Mouse (Mus musculus) inflammation-experienced regulatory T-cells, adult 6 months (primary cell): ENCODE results near the gene Nkx3-2. TPM values are rescaled to one million over a fixed set of nuclear protein-coding genes. Genes with fewer than 3 reads are reported as not detected.

Experiments
- ATAC-seq: one replicate; pipeline ENCODE4 v1.8.0; 2017
- polyA plus RNA-seq, 3 experiments: library from polyadenylated mRNA; unstranded; fragments of 100-300 nt; shearing (Covaris generic); gene quantifications; one replicate each; pipeline ENCODE4 v1.2.1; 2017

The Nkx3-2 gene
- polyA plus RNA-seq, result not detected

- no peak for ATAC-seq
Measured at GRCm38 (mm10) chr5:41763731-41764721, at the start of gene Nkx3-2. Gene Nkx3-2 (minus strand): TSS chr5:41764501.

DNA sequence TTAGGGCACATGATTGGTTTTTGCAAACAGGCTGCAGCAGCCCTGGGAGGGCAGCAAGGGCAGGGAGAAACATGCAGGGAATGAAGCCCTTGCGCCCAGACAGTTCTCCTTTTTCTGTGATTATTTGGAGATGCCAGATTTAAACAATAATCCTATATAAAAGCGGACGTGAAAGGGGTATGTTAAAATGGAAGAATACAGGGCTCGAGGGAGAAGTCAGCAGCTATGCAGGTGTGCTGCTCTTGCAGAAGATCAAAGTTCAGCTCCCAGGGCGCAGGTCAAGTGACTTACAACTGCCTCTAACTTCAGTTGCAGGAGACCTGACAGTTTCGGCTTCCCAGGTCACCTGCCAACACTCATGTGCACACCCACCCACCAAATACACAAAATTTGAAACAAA lies 48.2 kb upstream of the Nkx3-2 start:
- no peak for ATAC-seq

DNA sequence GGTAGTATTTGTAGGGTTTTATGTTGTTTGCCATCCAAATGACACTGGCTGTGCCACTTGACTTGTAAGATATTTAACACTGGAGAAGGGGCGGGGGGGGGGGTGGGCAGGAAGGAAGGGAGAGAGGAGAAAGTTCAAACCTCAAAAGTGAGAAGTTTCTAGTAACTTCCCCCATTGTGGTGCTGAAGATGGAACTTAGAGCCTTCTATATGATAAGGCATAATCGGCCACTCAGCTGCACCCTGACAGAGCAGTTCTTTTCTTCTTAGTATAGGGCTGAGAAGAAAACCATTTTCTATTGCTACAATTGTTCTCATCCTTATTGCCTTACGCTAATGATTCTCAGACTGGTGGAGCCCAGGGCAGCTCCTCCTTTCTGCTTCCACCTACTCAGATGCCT lies 47.0 kb upstream of the Nkx3-2 start:
- ATAC-seq, result no peak

- ATAC-seq, result no peak
Measured at GRCm38 (mm10) chr5:41807383-41807782, 43.1 kb upstream of the Nkx3-2 start.

- ATAC-seq, result no peak
Measured at GRCm38 (mm10) chr5:41806176-41806575, 41.9 kb upstream of the Nkx3-2 start.

- no peak for ATAC-seq
Measured at GRCm38 (mm10) chr5:41805085-41805484, 40.8 kb upstream of the Nkx3-2 start.

- ATAC-seq, result no peak
Measured at GRCm38 (mm10) chr5:41804643-41805042, 40.3 kb upstream of the Nkx3-2 start.

GRCm38 (mm10) chr5:41801622-41802021 lies 37.3 kb upstream of the Nkx3-2 start:
- ATAC-seq, result no peak

DNA sequence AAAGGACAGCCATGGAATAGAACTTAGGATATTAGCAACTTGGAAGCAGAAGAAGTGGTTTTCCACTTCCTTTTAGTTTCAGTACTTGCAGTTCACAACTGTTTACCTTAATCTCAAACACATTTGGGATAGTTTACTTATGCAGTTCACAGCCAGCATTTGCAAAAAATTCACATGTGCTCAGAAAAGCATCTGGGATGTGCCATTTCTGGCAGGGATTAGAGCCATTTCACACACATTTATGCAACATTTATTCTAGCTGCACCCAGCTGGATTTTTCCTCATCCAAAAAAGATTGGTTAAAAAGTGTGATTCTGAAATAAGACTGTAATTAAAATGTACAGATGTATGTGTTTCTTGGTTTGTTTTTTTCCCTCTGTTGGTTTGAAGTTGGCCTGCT lies 30.1 kb upstream of the Nkx3-2 start:
- no peak for ATAC-seq

- ATAC-seq, result no peak
Measured at GRCm38 (mm10) chr5:41790517-41790916, 26.2 kb upstream of the Nkx3-2 start.

- peak; percentile 60 for ATAC-seq
Measured at GRCm38 (mm10) chr5:41788877-41789276, 24.6 kb upstream of the Nkx3-2 start.

DNA sequence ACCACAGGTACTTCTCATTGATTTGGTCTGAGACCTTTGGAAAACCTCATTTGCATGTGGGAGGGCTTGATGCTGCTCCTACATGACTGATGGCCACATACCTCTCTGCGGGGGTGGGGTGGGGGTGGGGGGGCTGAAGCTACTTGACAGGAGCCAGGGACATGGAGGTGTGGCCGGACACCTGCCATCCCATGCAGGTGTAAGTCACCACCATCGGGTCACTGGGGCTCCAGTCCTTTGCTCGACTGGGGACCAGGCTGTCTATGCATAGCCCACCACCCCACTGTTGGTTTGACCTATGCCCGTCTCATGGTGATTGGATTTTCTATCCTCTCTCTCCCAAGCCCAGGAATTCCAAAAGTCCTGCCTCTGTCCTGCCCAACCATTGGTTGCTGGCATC lies 17.6 kb upstream of the Nkx3-2 start:
- ATAC-seq, result no peak

GRCm38 (mm10) chr5:41780026-41780425 lies 15.7 kb upstream of the Nkx3-2 start:
- ATAC-seq, result no peak

GRCm38 (mm10) chr5:41775728-41776127 lies 11.4 kb upstream of the Nkx3-2 start:
- no peak for ATAC-seq

DNA sequence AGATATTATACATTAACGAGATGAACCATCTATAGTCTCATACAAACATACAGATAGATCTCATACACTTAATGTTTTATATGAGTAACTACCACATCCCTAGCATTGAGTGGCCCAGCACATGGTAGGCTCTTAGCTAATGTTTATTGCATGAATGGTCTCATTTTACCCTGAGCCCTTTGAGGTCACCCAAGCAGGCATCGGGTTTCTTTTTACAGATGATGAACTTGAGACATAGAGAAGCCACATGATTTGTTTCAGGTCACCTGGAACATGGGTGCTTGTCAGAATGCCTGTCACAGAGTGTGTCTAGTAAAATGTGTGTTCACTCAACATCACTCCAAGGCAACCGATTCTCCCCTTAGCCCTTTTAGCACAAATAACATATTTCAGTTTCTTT lies 11.0 kb upstream of the Nkx3-2 start:
- ATAC-seq, result no peak

GRCm38 (mm10) chr5:41768382-41769040 lies 4.2 kb upstream of the Nkx3-2 start:
- ATAC-seq, result peak; percentile 94

GRCm38 (mm10) chr5:41767296-41768200 lies 3.2 kb upstream of the Nkx3-2 start:
- no peak for ATAC-seq

- ATAC-seq, result no peak
Measured at GRCm38 (mm10) chr5:41766406-41767010, 2.2 kb upstream of the Nkx3-2 start.

DNA sequence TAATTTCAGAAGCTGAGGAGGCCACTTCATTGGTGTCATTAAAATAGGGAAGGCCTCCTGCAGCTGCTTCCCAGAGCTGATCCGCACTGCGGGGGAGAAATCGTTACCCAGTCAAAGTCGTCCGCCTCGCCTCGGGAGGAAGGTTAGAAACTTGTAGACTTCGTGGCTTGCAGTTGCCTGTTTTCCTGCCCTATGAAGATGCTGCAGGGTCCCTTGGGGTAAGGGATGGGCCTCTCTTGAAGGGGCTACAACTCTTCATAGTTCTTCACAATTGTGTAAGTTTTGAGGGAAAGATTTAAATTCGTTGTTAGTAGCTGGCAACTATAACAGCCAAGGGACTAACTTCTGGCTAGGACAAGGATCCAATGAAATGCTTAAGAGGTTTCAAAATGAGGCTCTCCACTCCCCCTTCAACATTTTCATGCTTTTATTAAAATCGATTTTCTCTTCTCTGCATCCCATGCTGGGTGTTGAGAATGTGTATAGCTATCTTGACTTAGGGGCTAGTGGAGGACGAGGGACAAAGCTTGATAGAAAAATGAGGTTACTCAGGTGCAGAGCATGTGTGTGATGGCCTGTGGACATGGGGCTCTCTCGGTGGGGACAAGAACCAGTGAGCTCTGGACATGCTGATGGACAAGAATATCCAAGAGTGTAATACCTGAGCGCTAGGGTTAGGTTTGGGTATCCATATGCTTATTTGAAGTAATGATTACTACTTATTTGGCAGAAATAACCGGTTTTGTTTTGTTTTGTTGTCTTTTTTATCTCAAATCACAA lies 1.5 kb upstream of the Nkx3-2 start:
- no peak for ATAC-seq

DNA sequence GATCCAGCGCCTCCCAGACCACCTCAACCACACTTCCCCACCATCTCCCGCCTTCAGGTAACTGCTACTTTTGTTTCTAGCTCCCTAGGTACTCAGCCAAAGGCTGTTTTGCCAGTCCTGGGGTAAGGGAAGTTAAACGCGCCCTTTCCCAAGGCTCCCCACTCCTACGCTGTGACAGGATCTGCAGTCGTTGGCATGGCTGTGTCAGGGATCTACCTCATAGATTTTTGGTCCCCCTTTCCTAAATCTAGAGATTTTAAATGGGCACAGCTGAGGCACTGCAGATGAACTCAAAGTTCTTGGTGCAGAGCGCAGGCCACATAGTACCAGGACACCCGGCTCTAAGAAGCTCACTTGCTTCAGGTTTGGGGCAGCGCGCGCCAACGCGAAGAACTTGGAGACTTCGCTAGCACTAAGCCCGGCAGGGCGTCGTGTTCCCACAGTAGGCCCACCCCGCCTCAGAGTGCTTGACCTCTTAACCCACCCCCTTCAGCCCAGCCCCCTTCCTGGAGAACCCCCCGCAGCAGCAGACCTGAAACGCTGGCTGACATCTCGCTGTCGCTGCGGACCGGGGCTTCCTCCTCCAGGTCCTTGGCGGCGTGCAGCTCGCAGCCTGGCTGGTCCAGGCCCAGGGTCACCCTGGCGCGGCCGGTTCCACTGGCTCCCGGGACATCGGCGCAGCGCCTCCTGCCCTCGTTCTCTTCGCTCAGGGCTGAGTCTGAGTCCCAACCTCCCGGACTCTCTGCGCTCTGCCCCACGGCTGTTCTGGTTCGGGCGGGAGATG lies 1.2 kb downstream of the Nkx3-2 start:
- ATAC-seq, result no peak
